Mouse (Mus musculus) stomach, postnatal 0 days (tissue): ENCODE measurements at regions not wholly inside any gene's neighbourhood (a gene's known extent, or its start where the extent isn't known, plus 50 kb on each side); places are given as distances from the start of the nearest gene placed in this dataset.

ENCODE experiments used
- CTCF ChIP-seq: IDR thresholded peaks from 2 replicates; pipeline ENCODE4 v1.5.1; 2016; ENCODE audit warnings: antibody characterized with exemption, low read depth, mild to moderate bottlenecking, moderate library complexity
- EP300 ChIP-seq: optimal IDR thresholded peaks from 2 replicates; pipeline ENCODE3; 2016; ENCODE audit warnings: antibody characterized with exemption

DNA sequence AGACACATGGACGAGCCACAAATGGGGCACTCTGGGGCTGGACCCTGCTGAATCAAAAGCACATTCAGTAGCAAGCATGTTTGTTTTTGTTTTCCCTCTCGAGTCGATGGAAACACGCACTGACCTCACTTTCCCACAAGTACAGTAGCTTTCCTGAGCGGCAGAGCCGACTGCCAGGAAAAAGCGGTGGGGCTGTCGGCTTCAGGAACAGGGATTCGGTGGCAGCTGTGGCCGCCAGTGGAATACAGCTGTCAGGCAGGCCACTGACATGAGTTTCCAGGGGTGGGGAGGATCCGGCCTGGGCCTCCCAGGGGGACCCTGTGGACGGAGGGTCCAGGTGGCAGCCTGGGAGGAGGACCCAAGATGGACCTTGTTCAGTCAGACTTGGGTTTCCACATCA, 157.0 kb downstream of the Fgf18 start:
- no peak for TF ChIP-seq EP300
- TF ChIP-seq CTCF: no peak
